Mouse (Mus musculus): ENCODE data around the gene Dio1. TPM values are rescaled to one million over a fixed set of nuclear protein-coding genes. Genes with fewer than 3 reads are reported as not detected.

Dio1 gene
- polyA plus RNA-seq, 1 experiment from 2014 or later = not detected

GRCm38 (mm10) chr4:107243365-107244333 is 63.3 kb downstream of the Dio1 start:
- Histone ChIP-seq H3K4me1 (ENCODE audit: control insufficient read depth, insufficient read depth, low read length) (no peaks in the 10 kb centered on the region), H3K4me2 (no peak overlapping the region), H3K36me3 (ENCODE audit: control insufficient read depth, insufficient read depth, low read length) (peaks cover 3% of the 10 kb centered on the region; the same call in 1 of the 2 replicates), H3K4me3 (ENCODE audit: low read depth, low read length) (no peak overlapping the region), H3K27me3 (ENCODE audit: control insufficient read depth, insufficient read depth, low read length) (no peaks in the 10 kb centered on the region), H3K9ac (ENCODE audit: low read length) (no peak overlapping the region), H3K9me3 (ENCODE audit: control insufficient read depth, low read length) (no peaks in the 10 kb centered on the region), H3K27ac (ENCODE audit: low read depth, low read length) (no peak overlapping the region)
- DNase-seq (ENCODE audit: low spot score, missing footprints) (no peak), ATAC-seq (ENCODE audit: low FRiP score) (no peak)
- WGBS = 63% methylated on average over 6 of the region's 6 CpGs

Other genes starting within 250 kb of the Dio1 start
- gene Mrpl37, start 240.3 kb downstream of the Dio1 start, polyA plus RNA-seq (2014; fragmentation: Nextera tagmentation; extraction: Ambion mirVana) = 106 and 112 TPM in 2 replicates
- gene Cyb5rl, start 240.2 kb downstream of the Dio1 start, polyA plus RNA-seq (2014; fragmentation: Nextera tagmentation; extraction: Ambion mirVana) = 5.6 TPM in 2 replicates
- gene Cdcp2, start 210.3 kb downstream of the Dio1 start, polyA plus RNA-seq (2014; fragmentation: Nextera tagmentation; extraction: Ambion mirVana) = 0.11 and 0.29 TPM in 2 replicates
- gene Tmem59, start 128.8 kb downstream of the Dio1 start, polyA plus RNA-seq (2014; fragmentation: Nextera tagmentation; extraction: Ambion mirVana) = 344 and 384 TPM in 2 replicates
- gene Tceanc2, start 128.1 kb downstream of the Dio1 start, polyA plus RNA-seq (2014; fragmentation: Nextera tagmentation; extraction: Ambion mirVana) = 22.8 and 25.2 TPM in 2 replicates
- not detected in 2 replicates for gene Ldlrad1, start 98.0 kb downstream of the Dio1 start, polyA plus RNA-seq (2014; fragmentation: Nextera tagmentation; extraction: Ambion mirVana)
- gene Lrrc42, start 53.6 kb downstream of the Dio1 start, polyA plus RNA-seq (2014; fragmentation: Nextera tagmentation; extraction: Ambion mirVana) = 69.8 and 70.0 TPM in 2 replicates
- 27.2 and 30.2 TPM in 2 replicates for gene Hspb11, start 53.6 kb downstream of the Dio1 start, polyA plus RNA-seq (2014; fragmentation: Nextera tagmentation; extraction: Ambion mirVana)
- gene Yipf1, start 7.2 kb upstream of the Dio1 start, polyA plus RNA-seq (2014; fragmentation: Nextera tagmentation; extraction: Ambion mirVana) = 36.0 and 40.2 TPM in 2 replicates
- gene Ndc1, start 60.6 kb upstream of the Dio1 start, polyA plus RNA-seq (2014; fragmentation: Nextera tagmentation; extraction: Ambion mirVana) = 52.9 and 54.3 TPM in 2 replicates
- gene Glis1, start 127.4 kb upstream of the Dio1 start, polyA plus RNA-seq (2014; fragmentation: Nextera tagmentation; extraction: Ambion mirVana) = 0.55 and 0.97 TPM in 2 replicates

All from midbrain, embryonic 11.5 days (tissue).